Mouse (Mus musculus) heart, embryonic 13.5 days (tissue): ENCODE results near the gene Cox19. TPM values are rescaled to one million over a fixed set of nuclear protein-coding genes. Genes with fewer than 3 reads are reported as not detected.
A peak's percentile ranks its signal among the peaks of the same experiment; 100 is the strongest.

ENCODE experiments used
- ATAC-seq: fragments of 200-750 bp; cut with Nextera tagmentation; 2 replicates; pipeline ENCODE4 v1.8.0; 2017; ENCODE audit warnings: moderate TSS enrichment; ENCODE audit not compliant: insufficient number of reproducible peaks, low FRiP score, low TSS enrichment; ENCODE audit errors: extremely low read depth
- H3K27ac ChIP-seq: fragments of 300-500 bp; sonication (generic); replicated peaks from 2 replicates; pipeline ENCODE4 v1.5.1; 2015; ENCODE audit warnings: moderate library complexity, mild to moderate bottlenecking, inconsistent platforms
- H3K27me3 ChIP-seq: fragments of 300-500 bp; sonication (generic); replicated peaks from 2 replicates; pipeline ENCODE4 v1.6.1; 2015; ENCODE audit warnings: mild to moderate bottlenecking, inconsistent platforms
- H3K36me3 ChIP-seq: fragments of 300-500 bp; sonication (generic); 2 replicates; pipeline ENCODE4 v1.6.1; 2015; ENCODE audit warnings: mild to moderate bottlenecking, inconsistent platforms
- H3K4me1 ChIP-seq: fragments of 300-500 bp; sonication (generic); 2 replicates; pipeline ENCODE4 v1.6.1; 2015; ENCODE audit warnings: inconsistent platforms
- H3K4me2 ChIP-seq: fragments of 300-500 bp; sonication (generic); 2 replicates; pipeline ENCODE4 v1.6.1; 2015; ENCODE audit warnings: inconsistent platforms, mild to moderate bottlenecking, moderate library complexity
- H3K4me3 ChIP-seq: fragments of 300-500 bp; sonication (generic); 2 replicates; pipeline ENCODE4 v1.5.1; 2015; ENCODE audit warnings: moderate library complexity, mild to moderate bottlenecking, inconsistent platforms
- H3K9ac ChIP-seq: fragments of 300-500 bp; sonication (generic); 2 replicates; pipeline ENCODE4 v1.6.1; 2015; ENCODE audit warnings: inconsistent platforms, mild to moderate bottlenecking, moderate library complexity
- H3K9me3 ChIP-seq: fragments of 300-500 bp; sonication (generic); 2 replicates; pipeline ENCODE4 v1.6.1; 2016; ENCODE audit warnings: inconsistent platforms
- WGBS: fragments of 180-500 bp; shearing (Covaris S2); methylation state at CpG from one replicate; pipeline ENCODE4 v1.1.7; 2015; ENCODE audit warnings: mixed read lengths; 5-methylcytosine and 5-hydroxymethylcytosine counted together
- polyA plus RNA-seq: library from polyadenylated mRNA; unstranded; fragments of >200 nt; fragmentation: Nextera tagmentation; extraction: Ambion mirVana; gene quantifications from 2 replicates; pipeline ENCODE4 v1.2.1, GENCODE M21; 2015

The Cox19 gene
- polyA plus RNA-seq, 1 experiment from 2014 or later, result 68.4 TPM

DNA sequence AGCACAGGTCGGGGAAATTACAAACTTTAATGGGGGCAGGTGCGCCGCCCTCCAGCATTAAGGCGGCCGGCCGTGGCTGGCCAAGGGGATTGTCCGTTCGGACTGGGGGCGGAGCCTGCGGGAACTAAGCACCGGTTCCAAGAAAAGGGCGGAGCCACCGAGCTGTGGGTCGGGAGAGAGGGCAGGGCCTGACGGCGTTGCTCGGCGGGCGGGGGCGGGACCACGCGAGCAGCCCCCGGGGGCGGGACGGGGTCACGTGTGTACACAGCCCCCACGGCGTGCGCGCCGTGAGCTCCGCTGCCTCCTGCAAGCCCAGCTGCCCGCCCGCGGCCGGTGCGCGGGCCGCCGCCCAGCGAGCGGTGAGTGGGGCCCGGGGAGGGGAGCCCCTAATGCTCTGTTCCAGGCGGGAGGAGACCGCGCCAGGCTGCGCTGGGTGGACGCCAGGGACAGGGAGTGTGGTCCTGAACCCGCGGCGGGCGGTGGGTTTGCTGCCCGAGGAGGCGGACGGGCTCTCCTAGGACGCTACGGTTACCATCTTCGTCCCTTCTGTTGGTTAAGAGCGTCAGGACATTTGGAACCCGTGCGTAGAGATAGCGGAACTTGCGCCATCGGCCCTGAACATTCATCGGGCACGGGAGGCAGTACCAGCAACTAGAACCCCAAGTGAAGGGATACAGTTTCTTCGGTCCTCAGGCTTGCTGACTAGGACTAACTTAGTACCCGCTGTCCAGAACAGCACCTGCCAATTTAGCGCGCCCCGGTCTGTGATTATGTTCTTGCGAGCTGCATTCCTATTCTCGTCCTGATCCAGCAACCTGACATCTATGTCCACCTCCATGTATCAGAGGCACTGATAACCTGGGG is 29.4 kb upstream of the Cox19 start:
- H3K4me1 ChIP-seq, result peaks cover 95% of the 10 kb centered on the region
- peak overlapping the region; percentile 88 for H3K9ac ChIP-seq
- H3K4me2 ChIP-seq, result peak overlapping the region; percentile 78
- H3K9me3 ChIP-seq, result no peaks in the 10 kb centered on the region
- no peaks in the 10 kb centered on the region; the same call in 1 of the 2 replicates for H3K36me3 ChIP-seq
- ATAC-seq, result peak; percentile 83
- H3K27ac ChIP-seq, result peak overlapping the region; percentile 96
- H3K4me3 ChIP-seq, result peak overlapping the region; percentile 73
- 1% methylated on average over 72 of the region's 73 CpGs for WGBS
- no peaks in the 10 kb centered on the region for H3K27me3 ChIP-seq

DNA sequence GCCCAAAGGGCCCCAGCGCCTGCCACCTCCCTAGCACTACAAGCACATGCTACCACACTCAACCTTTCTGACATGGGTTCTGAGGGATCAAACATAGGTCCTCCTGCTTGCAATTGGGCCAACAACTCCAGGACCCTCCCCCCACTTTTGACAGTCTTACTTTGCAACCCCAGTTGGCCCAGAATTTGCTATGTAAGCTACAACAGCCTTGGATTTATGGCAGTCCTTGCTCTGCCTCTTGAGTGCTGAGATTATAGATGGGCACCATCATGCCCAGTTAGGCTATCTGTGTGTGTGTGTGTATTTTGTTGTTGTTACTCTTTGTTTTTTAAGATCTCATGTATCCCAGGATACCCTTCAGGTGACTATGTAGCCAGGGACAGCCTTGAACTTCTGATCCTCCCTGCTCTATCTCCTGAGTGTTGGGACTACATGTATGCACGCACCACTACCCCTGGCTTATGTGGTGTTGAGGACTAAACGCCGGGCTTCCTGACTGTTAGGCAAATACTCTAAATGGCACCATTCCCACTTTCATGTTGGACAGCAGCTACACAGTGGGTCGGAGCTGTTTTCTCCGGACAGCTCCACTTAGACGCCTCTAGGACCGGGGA is 28.7 kb upstream of the Cox19 start:
- ATAC-seq, result peak; percentile 0; the same call in 1 of the 2 replicates
- no peaks in the 10 kb centered on the region for H3K36me3 ChIP-seq
- H3K27ac ChIP-seq, result peak overlapping the region; percentile 96
- peak overlapping the region; percentile 88 for H3K9ac ChIP-seq
- H3K27me3 ChIP-seq, result no peaks in the 10 kb centered on the region
- H3K4me1 ChIP-seq, result peaks cover 90% of the 10 kb centered on the region
- peak overlapping the region; percentile 78 for H3K4me2 ChIP-seq
- peak overlapping the region; percentile 73 for H3K4me3 ChIP-seq
- H3K9me3 ChIP-seq, result no peaks in the 10 kb centered on the region
- 18% methylated on average over 8 of the region's 8 CpGs for WGBS

DNA sequence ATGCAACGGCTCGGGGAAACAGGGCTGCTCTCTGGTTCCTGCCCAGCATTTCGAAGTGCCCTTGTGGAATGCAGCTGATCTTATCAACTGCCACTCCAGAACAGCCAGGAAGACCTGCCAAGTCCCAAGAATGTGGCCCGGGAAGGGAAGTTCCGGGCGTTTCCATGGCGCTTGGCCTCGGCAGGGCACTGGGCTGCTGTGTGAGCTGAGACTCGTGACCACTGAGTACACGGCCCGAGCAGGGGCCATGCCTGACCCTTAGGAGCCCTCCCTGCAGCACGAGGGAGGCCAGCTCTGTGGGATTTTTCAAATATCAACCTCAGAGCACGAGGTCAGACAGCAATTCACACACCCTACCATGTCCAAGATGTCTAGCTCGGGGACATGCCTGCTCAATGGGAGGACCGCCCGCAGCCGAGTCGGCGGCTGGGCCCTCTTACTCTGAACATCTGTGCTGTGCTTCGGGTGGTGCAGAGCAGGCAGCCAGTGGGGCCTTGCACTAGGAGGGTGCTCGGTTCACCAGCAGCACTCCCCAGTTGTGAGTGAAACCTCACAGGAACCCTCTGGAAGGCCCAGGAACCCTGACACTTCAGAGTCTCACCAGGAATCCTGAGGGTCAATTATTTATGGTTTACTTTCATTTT is 27.9 kb upstream of the Cox19 start:
- Histone ChIP-seq H3K4me2 (peak overlapping the region; percentile 78), H3K27ac (peak overlapping the region; percentile 96), H3K4me1 (peaks cover 82% of the 10 kb centered on the region), H3K9ac (peak overlapping the region; percentile 88), H3K36me3 (no peaks in the 10 kb centered on the region), H3K27me3 (no peaks in the 10 kb centered on the region), H3K4me3 (peak overlapping the region; percentile 6), H3K9me3 (no peaks in the 10 kb centered on the region)
- WGBS, result 18% methylated on average over 21 of the region's 21 CpGs
- ATAC-seq, result no peak

DNA sequence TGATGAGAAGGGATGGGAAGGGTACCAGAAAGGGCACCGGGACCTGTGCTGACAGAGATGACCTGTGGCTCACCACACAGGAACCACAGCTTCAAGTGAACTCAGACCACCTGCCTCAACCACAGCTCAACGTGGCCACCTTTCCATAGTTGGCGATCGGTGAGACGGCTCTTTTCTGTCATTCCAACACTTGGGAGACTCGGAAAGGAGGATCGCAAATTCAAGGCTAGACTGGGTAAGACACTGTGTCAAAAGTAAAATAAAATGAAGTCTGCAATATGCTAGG is 27.0 kb upstream of the Cox19 start:
- Histone ChIP-seq H3K9ac (peak overlapping the region; percentile 88), H3K4me3 (no peak overlapping the region)
- no peak for ATAC-seq

DNA sequence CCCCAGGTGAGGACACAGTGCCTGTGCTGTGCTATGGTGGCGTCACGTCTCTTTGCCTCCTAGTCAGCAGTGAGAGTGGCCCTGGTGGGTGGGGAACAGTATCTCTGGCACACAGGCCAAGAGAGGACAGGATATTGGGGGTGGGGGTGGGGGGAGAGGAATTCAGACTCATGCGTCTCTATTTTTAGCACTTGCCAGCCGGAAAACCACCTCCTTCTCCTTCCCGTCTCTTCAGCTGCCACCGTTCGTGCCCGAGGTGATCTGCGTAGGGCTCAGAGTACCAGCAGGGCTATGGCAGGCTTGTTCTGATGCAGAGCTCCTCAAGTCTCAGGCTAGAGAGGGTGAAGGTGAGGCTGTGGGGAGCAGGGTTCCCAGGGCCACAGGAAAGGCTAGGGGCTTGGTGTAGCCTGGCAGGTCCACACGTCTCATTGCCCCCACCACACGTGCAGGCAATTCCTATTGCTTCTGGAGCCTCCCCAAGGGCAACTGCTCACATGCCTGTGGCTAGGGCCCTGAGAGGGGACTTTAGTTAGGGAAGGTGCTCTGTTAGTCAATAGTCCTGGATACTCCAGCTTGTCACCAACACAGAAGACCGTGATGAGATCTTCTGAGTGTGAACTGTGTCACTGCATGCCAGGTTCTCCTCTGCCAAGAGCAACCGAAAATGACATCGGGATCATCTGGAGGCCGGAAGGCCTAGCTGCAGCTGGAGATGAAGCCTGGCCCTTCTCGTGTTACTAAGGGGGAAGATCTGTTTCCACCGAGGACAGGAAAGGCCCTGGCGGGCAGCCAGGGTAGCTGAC is 26.5 kb upstream of the Cox19 start, which contains the start of gene Gpr146:
TSS of gene Gpr146 (plus strand) at position 230 of the 803 bp plus-strand sequence.
- H3K4me1 ChIP-seq, result peaks cover 72% of the 10 kb centered on the region
- no peaks in the 10 kb centered on the region for H3K36me3 ChIP-seq
- 16% methylated on average over 18 of the region's 18 CpGs for WGBS
- peak within 1 kb of the TSS; percentile 78 for H3K4me2 ChIP-seq
- H3K27ac ChIP-seq, result peak within 1 kb of the TSS; percentile 96
- H3K9ac ChIP-seq, result peak within 1 kb of the TSS; percentile 88
- H3K4me3 ChIP-seq, result peak within 1 kb of the TSS; percentile 28
- no peaks in the 10 kb centered on the region for H3K9me3 ChIP-seq
- no peaks in the 10 kb centered on the region for H3K27me3 ChIP-seq
- ATAC-seq, result no peak

More for the DNA sequence above, 27.0 kb upstream of the Cox19 start:
- Histone ChIP-seq H3K27ac (peak overlapping the region; percentile 96), H3K4me2 (peak overlapping the region; percentile 78), H3K4me1 (peaks cover 73% of the 10 kb centered on the region), H3K9me3 (no peaks in the 10 kb centered on the region), H3K36me3 (no peaks in the 10 kb centered on the region), H3K27me3 (no peaks in the 10 kb centered on the region)
- WGBS, result 72% methylated on average over 7 of the region's 7 CpGs

DNA sequence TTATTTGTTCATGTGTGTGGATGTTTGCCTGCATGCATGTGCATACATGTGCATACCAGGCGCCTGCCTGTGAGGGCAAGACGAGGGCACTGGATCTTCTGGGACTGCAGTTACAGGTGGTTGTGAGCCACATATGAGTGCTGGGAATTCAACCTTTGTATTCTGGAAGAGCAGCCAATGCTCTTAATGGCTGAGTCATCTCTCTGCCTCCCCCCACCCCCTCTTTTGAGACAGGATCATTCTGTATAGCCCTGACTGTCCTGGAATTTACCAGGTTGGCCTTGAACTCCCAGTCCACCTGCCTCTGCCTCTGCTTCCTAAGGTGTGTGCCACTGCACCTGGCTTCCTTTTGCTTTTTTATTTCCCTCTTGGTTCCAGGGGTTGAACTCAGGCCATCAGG is 23.6 kb upstream of the Cox19 start:
- no peaks in the 10 kb centered on the region for H3K36me3 ChIP-seq
- 77% methylated on average over 2 of the region's 2 CpGs for WGBS

DNA sequence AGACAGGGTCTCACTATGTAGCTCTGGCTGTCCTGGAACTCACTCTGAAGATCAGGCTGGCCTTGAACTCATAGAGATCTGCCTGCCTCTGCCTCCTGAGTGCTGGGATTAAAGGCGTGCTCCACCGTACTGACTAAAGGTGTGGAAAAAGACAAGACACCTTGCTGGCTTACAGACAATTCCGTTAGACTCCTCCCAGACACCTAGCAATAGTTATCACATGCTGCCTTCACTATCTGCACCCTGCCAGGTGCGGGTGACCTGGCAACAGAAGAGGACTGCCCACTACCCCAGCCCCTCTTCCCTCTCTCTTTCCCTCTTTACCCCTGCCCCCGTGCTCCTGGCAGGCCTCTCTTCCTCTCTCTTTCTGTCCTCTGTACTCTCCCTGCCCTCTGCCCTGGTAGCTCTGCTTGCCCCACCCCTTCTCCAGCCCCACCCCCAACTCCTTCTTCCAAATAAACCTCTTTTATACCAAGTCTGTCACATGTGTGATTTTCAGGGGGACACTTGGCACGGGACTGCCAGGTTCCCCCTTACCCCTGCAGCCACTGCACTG is 22.7 kb upstream of the Cox19 start:
- H3K4me3 ChIP-seq, result no peak overlapping the region
- WGBS, result 72% methylated on average over 6 of the region's 6 CpGs

More for the DNA sequence above, 23.6 kb upstream of the Cox19 start:
- Histone ChIP-seq H3K27ac (no peak overlapping the region), H3K4me1 (peaks cover 74% of the 10 kb centered on the region), H3K9me3 (no peaks in the 10 kb centered on the region), H3K27me3 (no peaks in the 10 kb centered on the region), H3K4me2 (no peak overlapping the region), H3K9ac (no peak overlapping the region), H3K4me3 (no peak overlapping the region)
- no peak for ATAC-seq

DNA sequence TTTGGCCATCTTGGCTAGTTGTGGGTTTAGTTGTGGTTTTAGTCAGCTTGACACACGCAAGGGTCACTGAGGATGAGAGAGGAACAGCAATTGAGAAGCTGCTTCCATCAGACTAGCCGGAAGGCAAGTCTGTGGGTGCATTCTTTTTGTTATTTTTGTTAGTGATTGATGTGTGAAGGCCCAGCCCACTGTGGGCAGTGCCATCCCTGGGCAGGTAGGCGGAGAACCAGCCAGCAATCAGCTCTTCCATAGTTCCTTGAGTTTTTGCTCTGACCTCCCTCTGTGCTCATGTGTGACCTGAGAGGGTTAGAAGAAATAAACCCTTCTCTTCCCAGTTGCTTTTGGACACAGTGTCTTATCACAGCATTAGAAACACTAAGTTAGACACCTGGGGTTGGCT is 21.9 kb upstream of the Cox19 start:
- no peak overlapping the region for H3K4me2 ChIP-seq
- H3K9me3 ChIP-seq, result no peaks in the 10 kb centered on the region
- 73% methylated on average over 3 of the region's 3 CpGs for WGBS
- H3K4me1 ChIP-seq, result peaks cover 62% of the 10 kb centered on the region
- ATAC-seq, result no peak
- H3K36me3 ChIP-seq, result no peaks in the 10 kb centered on the region
- no peak overlapping the region for H3K27ac ChIP-seq
- no peak overlapping the region for H3K4me3 ChIP-seq
- no peak overlapping the region for H3K9ac ChIP-seq
- H3K27me3 ChIP-seq, result no peaks in the 10 kb centered on the region

More for the DNA sequence above, 22.7 kb upstream of the Cox19 start:
- H3K4me2 ChIP-seq, result no peak overlapping the region
- no peak overlapping the region for H3K27ac ChIP-seq
- no peaks in the 10 kb centered on the region for H3K27me3 ChIP-seq
- no peak overlapping the region for H3K9ac ChIP-seq
- ATAC-seq, result no peak
- H3K9me3 ChIP-seq, result no peaks in the 10 kb centered on the region
- H3K36me3 ChIP-seq, result no peaks in the 10 kb centered on the region
- H3K4me1 ChIP-seq, result peaks cover 70% of the 10 kb centered on the region

DNA sequence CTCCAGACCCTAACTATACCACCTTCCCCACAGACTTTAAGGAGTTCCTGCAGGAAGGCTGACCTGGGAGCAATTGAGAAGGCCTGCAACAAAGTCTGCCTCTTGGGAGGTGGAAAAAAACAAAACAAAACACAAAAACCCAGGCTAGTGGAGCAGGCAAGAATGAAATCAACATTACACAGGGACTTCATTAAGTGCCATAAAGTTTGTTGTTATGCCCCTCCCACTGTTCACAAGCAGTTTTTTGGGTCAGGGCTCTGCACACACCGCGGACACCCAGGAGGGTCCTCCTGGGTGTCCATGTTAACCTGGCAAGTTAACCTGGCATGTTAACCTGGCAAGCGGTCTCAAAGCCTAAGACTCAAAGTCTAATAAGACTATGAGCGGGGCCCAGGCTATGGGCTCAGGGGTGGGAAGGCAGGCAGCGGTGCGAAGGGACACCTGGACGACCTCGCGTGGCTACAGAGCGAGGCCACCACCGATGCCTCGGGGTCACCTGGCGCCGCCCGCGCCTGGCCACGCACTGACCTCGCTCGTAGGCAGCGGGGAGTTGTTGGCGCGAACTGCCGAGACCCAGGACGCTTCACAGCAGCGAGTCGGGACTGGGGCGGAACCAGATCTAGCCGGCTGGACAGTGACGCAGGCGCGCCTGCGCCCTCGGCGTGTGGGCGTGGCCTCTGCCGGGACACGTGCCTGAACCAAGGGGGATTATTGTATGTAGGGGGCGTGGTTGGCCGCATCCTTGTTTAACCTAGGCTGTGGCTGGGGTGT is 20.6 kb upstream of the Cox19 start:
- Histone ChIP-seq H3K4me2 (peak overlapping the region; percentile 88), H3K9me3 (no peaks in the 10 kb centered on the region), H3K27me3 (no peaks in the 10 kb centered on the region), H3K4me3 (peak overlapping the region; percentile 72), H3K27ac (peak overlapping the region; percentile 87), H3K36me3 (no peaks in the 10 kb centered on the region), H3K4me1 (peaks cover 49% of the 10 kb centered on the region), H3K9ac (peak overlapping the region; percentile 96)
- peak; percentile 89 for ATAC-seq
- WGBS, result 2% methylated on average over 39 of the region's 39 CpGs

DNA sequence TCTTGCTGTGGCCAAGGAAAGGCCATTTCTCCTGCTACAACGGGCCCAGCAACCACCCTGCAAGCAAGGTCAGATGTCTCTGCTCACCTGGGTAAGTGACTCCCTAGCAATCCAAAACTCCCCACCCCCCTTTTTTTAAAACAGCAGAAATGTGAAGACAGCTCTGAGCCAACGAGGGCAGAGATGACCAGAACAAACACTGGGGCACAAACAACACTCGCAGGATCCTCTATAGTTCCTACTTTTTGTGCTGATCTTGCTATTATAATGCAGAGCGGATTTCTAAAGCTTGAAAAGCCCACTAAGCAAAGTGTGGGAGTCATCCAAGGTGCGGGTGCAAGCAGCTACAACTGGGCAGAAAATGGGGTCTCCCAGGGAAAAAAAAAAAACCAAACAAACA is 19.9 kb upstream of the Cox19 start:
- H3K4me2 ChIP-seq, result peak overlapping the region; percentile 88
- ATAC-seq, result no peak
- H3K4me1 ChIP-seq, result peaks cover 42% of the 10 kb centered on the region
- WGBS, result 60% methylated on average over 5 of the region's 5 CpGs
- H3K27ac ChIP-seq, result 0 out of 2 replicates have a peak overlapping the region, but pooled peaks have one; percentile 87
- H3K9ac ChIP-seq, result peak overlapping the region; percentile 96
- H3K36me3 ChIP-seq, result no peaks in the 10 kb centered on the region
- no peaks in the 10 kb centered on the region for H3K27me3 ChIP-seq
- no peaks in the 10 kb centered on the region for H3K9me3 ChIP-seq
- peak overlapping the region; percentile 72 for H3K4me3 ChIP-seq
